ENCODE assay signal across 7 mouse cellular contexts in the genomic region with DNA sequence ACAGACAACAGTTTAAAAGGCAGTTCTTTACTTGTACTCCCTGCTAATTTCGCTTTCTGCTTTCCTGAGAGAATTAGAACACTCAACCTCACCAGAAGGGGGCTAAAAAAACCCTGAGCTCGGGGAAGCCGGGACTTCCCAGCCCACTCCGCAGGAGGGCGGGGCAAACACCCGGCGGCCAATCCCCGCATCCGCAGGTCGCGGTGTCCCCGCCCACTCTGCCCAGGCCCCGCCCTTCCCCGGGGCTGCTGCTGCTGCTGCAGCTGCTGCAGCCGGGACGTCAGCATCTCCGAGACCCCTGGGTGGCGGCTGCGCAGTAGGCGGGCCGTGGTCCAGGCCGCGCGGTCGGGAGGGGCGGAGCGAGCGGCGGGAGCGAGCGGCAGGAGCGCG. TPM values are rescaled to one million over a fixed set of nuclear protein-coding genes. Genes with fewer than 3 reads are reported as not detected.
A peak's percentile ranks its signal among the peaks of the same experiment; 100 is the strongest.
DNase-seq lines count a peak whose midpoint lies in the region; ATAC-seq lines count a peak whose summit lies in the region.

No protein-coding gene starts in this region.

- no peaks in the 10 kb centered on the region for H3K36me3 ChIP-seq in intestine, embryonic 16.5 days (ENCODE audit: control insufficient read depth, insufficient read depth, low read length)
- H3K36me3 ChIP-seq in midbrain, embryonic 11.5 days (ENCODE audit: control insufficient read depth, insufficient read depth, low read length): no peaks in the 10 kb centered on the region

- peak overlapping the region; percentile 95 for H3K9ac ChIP-seq in intestine, embryonic 16.5 days (ENCODE audit: low read depth, low read length)
- peak overlapping the region; percentile 84 for H3K9ac ChIP-seq in midbrain, embryonic 11.5 days (ENCODE audit: low read length)

- H3K27ac ChIP-seq in intestine, embryonic 16.5 days (ENCODE audit: low read length): peak overlapping the region; percentile 94
- H3K27ac ChIP-seq in midbrain, embryonic 11.5 days (ENCODE audit: low read depth, low read length): peak overlapping the region; percentile 75; the same call in 1 of the 2 replicates

- under 1% methylated on average over 31 of the region's 33 CpGs for WGBS in intestine, embryonic 16.5 days
- WGBS in midbrain, embryonic 11.5 days: under 1% methylated on average over 31 of the region's 33 CpGs

- no peaks in the 10 kb centered on the region for H3K9me3 ChIP-seq in intestine, embryonic 16.5 days (ENCODE audit: control insufficient read depth, low read length)
- no peaks in the 10 kb centered on the region for H3K9me3 ChIP-seq in midbrain, embryonic 11.5 days (ENCODE audit: control insufficient read depth, low read length)

- intact Hi-C loops in gastrocnemius, postnatal 36 days (cut with DNase I): no loop called here
- intact Hi-C loops in left cerebral cortex, postnatal 36 days (cut with DNase I): no loop called here

- peak overlapping the region; percentile 91 for H3K4me3 ChIP-seq in intestine, embryonic 16.5 days (ENCODE audit: low read length)
- peak overlapping the region; percentile 81 for H3K4me3 ChIP-seq in midbrain, embryonic 11.5 days (ENCODE audit: low read depth, low read length)

- DNase-seq in adrenal gland, adult 18-20 months (ENCODE audit: low spot score in 2 of 2): peak; percentile 96 to 98
- DNase-seq in embryo, embryonic 11 days: peak; percentile 97
- DNase-seq in gastrocnemius, postnatal 36 days: peak; percentile 96 to 98
- peak; percentile 95 to 96 for DNase-seq in left cerebral cortex, postnatal 36 days (ENCODE audit: low spot score in 2 of 2)
- peak; percentile 99 for DNase-seq in midbrain, embryonic 11.5 days (ENCODE audit: low spot score, missing footprints)
- peak; percentile 97 for DNase-seq in skeletal muscle tissue, adult 2 months (ENCODE audit: low read depth, low spot score)

- H3K27me3 ChIP-seq in intestine, embryonic 16.5 days (replicated peaks; ENCODE audit: control insufficient read depth, insufficient read depth, low read length): no peaks in the 10 kb centered on the region
- H3K27me3 ChIP-seq in midbrain, embryonic 11.5 days (ENCODE audit: control insufficient read depth, insufficient read depth, low read length): no peaks in the 10 kb centered on the region

- peak overlapping the region; percentile 51 for H3K4me2 ChIP-seq in intestine, embryonic 16.5 days (ENCODE audit: low read depth, low read length)
- peak overlapping the region; percentile 63 for H3K4me2 ChIP-seq in midbrain, embryonic 11.5 days

- peaks cover 20% of the 10 kb centered on the region for H3K4me1 ChIP-seq in intestine, embryonic 16.5 days (ENCODE audit: control insufficient read depth, insufficient read depth, low read length)
- H3K4me1 ChIP-seq in midbrain, embryonic 11.5 days (ENCODE audit: control insufficient read depth, insufficient read depth, low read length): no peaks in the 10 kb centered on the region

- ATAC-seq in intestine, embryonic 16.5 days: peak; percentile 96
- peak; percentile 100 for ATAC-seq in midbrain, embryonic 11.5 days (ENCODE audit: low FRiP score)

RNA-seq across cellular contexts. Expression of a gene that starts 0.2 kb away (rescaled TPM):
- total RNA-seq in adrenal gland, adult 18-20 months (2021): 10 to 100 TPM; 18.1 to 28.3 TPM
- total RNA-seq in gastrocnemius, postnatal 36 days (2021): 10 to 100 TPM; 11.9 to 12.7 TPM
- polyA plus RNA-seq in intestine, embryonic 16.5 days (2015; fragmentation: Nextera tagmentation; extraction: Ambion mirVana): 5.5 and 6.3 TPM in 2 replicates
- 10 to 100 TPM; 14.2 to 14.3 TPM for total RNA-seq in left cerebral cortex, postnatal 36 days (2021)
- polyA plus RNA-seq in midbrain, embryonic 11.5 days (2014; fragmentation: Nextera tagmentation; extraction: Ambion mirVana): 2.6 and 3.1 TPM in 2 replicates

Comparison
In these comparisons a context has a peak if more than half of its experiments do, and no peak if none do; other contexts are left out.
1. Peak in every context shown above with its lines: DNase-seq, ATAC-seq, H3K4me3 ChIP-seq and H3K27ac ChIP-seq.